Mouse (Mus musculus) embryonic stem cell, embryonic (primary cell): ENCODE data around the gene Cpne5.

Experiments used
- CTCF ChIA-PET, 4 experiments: fragments of 300-600 bp in 2 of 4; fragments of 350-600 bp in 2 of 4; sonication (Branson Sonifier 250); formaldehyde crosslinking; loops; one replicate each; lab custom pipeline; 2022; ENCODE audit warnings: inconsistent platforms in 2 of 4; lab: Charles Lee
- POLR2A ChIA-PET, 4 experiments: fragments of 300-600 bp in 2 of 4; fragments of 350-600 bp in 2 of 4; sonication (Branson Sonifier 250); formaldehyde crosslinking; loops; one replicate each; lab custom pipeline; 2022; ENCODE audit warnings: antibody characterized with exemption in 4 of 4, inconsistent platforms in 1 of 4; lab: Charles Lee

Cpne5 gene

DNA sequence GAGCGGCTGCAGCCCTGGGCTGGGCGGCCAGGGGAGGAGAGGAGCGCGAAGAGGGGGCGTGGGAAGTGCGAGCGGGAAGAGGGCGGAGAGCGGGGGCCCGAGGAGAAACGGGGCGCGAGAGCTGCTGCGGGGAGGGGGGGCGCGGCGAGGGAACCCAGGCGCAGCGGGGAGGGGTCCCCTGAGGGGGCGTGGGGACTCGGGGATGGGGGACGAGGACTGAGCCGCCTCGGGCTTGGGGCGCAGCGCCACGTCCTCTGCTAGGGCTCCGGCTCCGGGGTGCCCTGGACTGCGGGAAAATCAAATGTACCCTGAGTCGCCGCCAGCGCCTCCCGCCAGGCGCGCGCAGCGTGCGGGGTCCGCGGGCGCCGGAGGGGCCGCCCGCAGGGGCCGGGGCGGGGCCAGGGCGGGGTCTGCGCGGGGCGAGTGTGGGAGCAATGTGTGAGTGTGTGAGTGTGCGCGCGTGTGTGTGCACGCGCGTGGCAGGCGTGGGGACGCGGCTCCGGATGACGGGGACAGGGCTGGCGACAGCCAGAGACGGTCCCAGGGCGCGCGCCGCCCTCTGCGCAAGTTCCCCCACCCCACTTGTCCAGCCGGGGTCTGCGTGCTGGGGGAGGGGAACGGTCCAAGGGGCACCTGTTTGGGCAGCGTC, at the start of gene Cpne5:
Gene Cpne5, minus strand, starts transcription at position 396 of the 649 bp plus-strand sequence.
- POLR2A ChIA-PET = interaction anchor here in 2 of 4 experiments (0.8 to 1.7 kb wide), 8 partner anchors 12 to 193 kb away, joined by 3 to 6 read pairs (median 3); no protein-coding TSS in a partner anchor
- CTCF ChIA-PET = interaction anchor here in 3 of 4 experiments (0.5 to 2.1 kb wide), 11 partner anchors 9 to 209 kb away, joined by 3 to 7 read pairs (median 4); partner anchors contain the start of gene BC004004 (in 1 of the 3)

- ChIA-PET POLR2A (interaction anchor here in 3 of 4 experiments (0.5 to 3.2 kb wide), 14 partner anchors 8 to 1972 kb away, joined by 3 to 20 read pairs (median 4); partner anchors contain the start of genes Mtch1 (in 2 of the 3), BC004004 (in 1 of the 3) and Srsf3 (in 1 of the 3)), CTCF (interaction anchor here in 3 of 4 experiments (0.6 to 1.6 kb wide), 10 partner anchors 12 to 597 kb away, joined by 3 to 10 read pairs (median 3); partner anchors contain the start of gene BC004004 (in 2 of the 3))
Measured at GRCm38 (mm10) chr17:29282216-29282952, 44.4 kb upstream of the Cpne5 start.

DNA sequence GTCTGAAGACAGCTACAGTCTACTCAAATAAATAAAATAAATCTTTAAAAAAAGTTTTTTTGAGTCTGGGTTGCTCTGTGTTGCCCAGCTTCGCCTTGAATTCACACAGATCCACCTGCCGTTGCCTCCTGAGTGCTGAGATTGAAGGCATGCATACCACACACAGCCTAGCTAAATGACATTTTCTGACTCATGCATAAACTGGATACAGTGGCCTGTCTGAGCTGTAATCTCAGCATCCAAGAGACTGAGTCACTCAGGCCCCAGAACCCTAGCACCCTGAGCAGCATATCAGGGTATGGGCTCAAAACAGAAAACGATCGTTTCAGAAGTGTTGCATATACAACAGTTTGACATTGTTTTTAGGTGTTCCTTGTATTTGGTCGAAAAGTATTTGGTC, 43.6 kb upstream of the Cpne5 start:
- POLR2A ChIA-PET = interaction anchor here in 2 of 4 experiments (0.6 to 3.2 kb wide), 6 partner anchors 13 to 156 kb away, joined by 3 to 20 read pairs (median 3); partner anchors contain the start of gene BC004004 (in 1 of the 2)
- CTCF ChIA-PET = interaction anchor here in 3 of 4 experiments (0.6 to 2.4 kb wide), 10 partner anchors 13 to 473 kb away, joined by 3 to 12 read pairs (median 5); partner anchors contain the start of gene BC004004 (in 1 of the 3)

GRCm38 (mm10) chr17:29280422-29280821, 42.5 kb upstream of the Cpne5 start:
- POLR2A ChIA-PET = interaction anchor here in 3 of 4 experiments (0.6 to 3.2 kb wide), 9 partner anchors 11 to 183 kb away, joined by 3 to 20 read pairs (median 3); partner anchors contain the start of gene BC004004 (in 2 of the 3)
- CTCF ChIA-PET = interaction anchor here (0.9 to 2.4 kb wide), 8 partner anchors 12 to 470 kb away, joined by 3 to 10 read pairs (median 5); partner anchors contain the start of gene BC004004 (in 2 of the 4)

DNA sequence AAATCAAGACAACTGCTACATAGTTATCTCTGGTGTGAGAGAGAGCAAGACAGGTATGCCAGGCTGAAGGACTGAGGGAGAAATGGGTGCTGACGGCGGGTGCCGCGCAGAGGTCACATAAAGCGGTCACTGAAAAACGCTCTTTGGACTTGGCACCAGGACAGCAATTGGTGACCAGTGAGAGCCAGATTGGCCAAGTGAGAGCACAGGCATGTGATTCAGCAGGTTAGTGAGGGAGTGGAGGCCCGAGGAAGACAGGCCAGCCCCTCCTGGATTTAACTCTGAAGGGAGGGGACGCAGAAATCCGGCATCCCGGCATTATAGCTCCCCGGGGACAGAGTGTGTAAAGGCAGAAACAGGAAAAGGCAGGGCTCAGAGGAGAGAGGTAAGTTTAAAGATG, 35.9 kb upstream of the Cpne5 start:
- CTCF ChIA-PET = interaction anchor here in 3 of 4 experiments (0.5 to 1.2 kb wide), 8 partner anchors 10 to 242 kb away, joined by 3 to 8 read pairs (median 4); partner anchors contain the start of gene Ppil1 (in 1 of the 3)

DNA sequence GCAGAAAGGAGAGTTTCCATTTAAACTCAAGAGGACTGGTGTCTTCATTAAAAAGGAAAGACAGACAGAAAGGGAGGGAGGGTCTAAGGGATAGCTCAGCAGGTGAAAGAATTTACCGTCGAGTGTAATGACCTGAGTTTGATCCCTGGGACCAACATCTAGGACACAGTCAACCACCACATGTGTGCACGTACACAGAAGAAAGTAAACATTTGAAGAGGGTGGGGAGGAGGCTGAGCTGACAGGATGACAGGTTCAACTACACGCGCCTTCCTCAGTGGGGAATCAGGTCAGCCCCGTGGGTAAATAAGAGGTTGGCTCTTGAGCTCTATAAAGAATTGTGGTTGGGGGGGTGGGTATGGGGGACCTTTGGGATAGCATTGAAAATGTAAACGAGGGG, 35.2 kb upstream of the Cpne5 start:
- POLR2A ChIA-PET = interaction anchor here in 3 of 4 experiments (0.6 to 1.4 kb wide), 4 partner anchors 165 to 292 kb away, joined by 3 to 5 read pairs (median 4); partner anchors contain the start of gene Cdkn1a (in 1 of the 3)
- CTCF ChIA-PET = interaction anchor here in 3 of 4 experiments (0.5 to 1.9 kb wide), 8 partner anchors 10 to 704 kb away, joined by 3 to 5 read pairs (median 4); partner anchors contain the start of gene Ppil1 (in 1 of the 3)

More for the DNA sequence above, 35.9 kb upstream of the Cpne5 start:
- POLR2A ChIA-PET = interaction anchor here in 3 of 4 experiments (0.6 to 1.4 kb wide), 5 partner anchors 9 to 293 kb away, joined by 3 to 4 read pairs (median 3); partner anchors contain the start of gene Cdkn1a (in 1 of the 3)

DNA sequence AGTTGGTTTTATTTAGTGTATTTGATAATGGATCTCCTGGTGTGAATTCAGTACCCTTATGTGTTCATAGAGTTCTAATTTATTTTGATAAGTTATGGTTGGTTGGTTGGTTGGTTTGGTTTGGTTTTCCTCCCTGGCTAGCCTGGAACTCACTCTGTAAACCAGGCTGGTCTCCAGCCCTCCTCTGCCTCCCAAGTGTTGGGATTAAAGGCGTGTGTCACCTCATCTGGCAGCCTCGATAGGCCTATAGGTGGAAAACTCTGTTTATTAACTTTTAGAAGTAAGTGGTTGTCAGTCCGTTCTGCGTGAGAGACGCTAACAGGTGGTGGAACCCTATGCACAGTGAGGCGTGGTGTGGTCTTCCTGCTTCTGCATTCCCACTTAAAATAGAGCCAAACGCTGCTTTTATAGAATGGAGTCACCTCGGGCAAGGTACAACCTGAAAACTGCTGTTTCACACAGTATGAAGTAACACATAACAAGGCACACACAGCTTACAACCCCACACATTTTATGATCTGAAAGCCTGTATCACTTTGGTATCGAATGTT, 32.3 kb upstream of the Cpne5 start:
- CTCF ChIA-PET = interaction anchor here in 2 of 4 experiments (1.2 to 1.4 kb wide), 3 partner anchors 9 to 101 kb away, joined by 3 to 4 read pairs (median 4); no protein-coding TSS in a partner anchor
- POLR2A ChIA-PET = interaction anchor here (0.6 to 3.1 kb wide), 9 partner anchors 8 to 801 kb away, joined by 3 to 20 read pairs (median 4); no protein-coding TSS in a partner anchor

DNA sequence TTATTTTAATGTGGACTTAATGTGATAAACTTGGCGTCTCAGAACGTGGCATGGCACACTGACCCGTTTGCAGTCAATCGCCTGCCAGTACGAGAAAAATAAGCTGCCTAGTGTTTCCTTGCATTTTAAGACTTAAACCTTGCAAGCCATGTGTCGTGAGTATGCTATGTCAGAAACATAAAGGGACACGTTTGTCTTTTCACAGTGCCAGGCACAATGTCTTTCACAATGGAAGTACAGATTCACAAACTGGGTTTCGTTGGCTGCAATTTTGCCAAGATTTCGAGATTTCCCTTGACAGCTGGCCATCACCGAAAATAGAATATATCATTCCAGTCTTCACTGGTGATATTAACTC, 31.4 kb upstream of the Cpne5 start:
- ChIA-PET POLR2A (interaction anchor here (0.6 to 3.1 kb wide), 25 partner anchors 8 to 800 kb away, joined by 3 to 20 read pairs (median 4); partner anchors contain the start of genes Gm28043 (in 1 of the 4), Mtch1 (in 1 of the 4), Rnf8 (in 1 of the 4) and Srsf3 (in 1 of the 4)), CTCF (interaction anchor here (0.6 to 2.2 kb wide), 43 partner anchors 9 to 392 kb away, joined by 3 to 27 read pairs (median 4); partner anchors contain the start of genes Mtch1 (in 2 of the 4) and Fgd2 (in 1 of the 4))

GRCm38 (mm10) chr17:29268682-29269348, 30.8 kb upstream of the Cpne5 start, which contains the start of gene BC004004:
TSS of gene BC004004 (plus strand) at chr17:29268788.
- ChIA-PET POLR2A (interaction anchor here in 3 of 4 experiments (0.6 to 3.1 kb wide), 45 partner anchors 8 to 1565 kb away, joined by 3 to 20 read pairs (median 4); partner anchors contain the start of genes Mtch1 (in 2 of the 3), Gm28043 (in 1 of the 3), Rnf8 (in 1 of the 3) and Srsf3 (in 1 of the 3)), CTCF (interaction anchor here (0.6 to 2.2 kb wide), 51 partner anchors 9 to 392 kb away, joined by 3 to 27 read pairs (median 4); partner anchors contain the start of genes Mtch1 (in 2 of the 4) and Fgd2 (in 1 of the 4))

GRCm38 (mm10) chr17:29267931-29268681, 30.1 kb upstream of the Cpne5 start:
- POLR2A ChIA-PET = interaction anchor here in 3 of 4 experiments (0.6 to 3.1 kb wide), 44 partner anchors 8 to 1565 kb away, joined by 3 to 20 read pairs (median 4); partner anchors contain the start of genes Mtch1 (in 2 of the 3), Gm28043 (in 1 of the 3), Pim1 (in 1 of the 3) and Rnf8 (in 1 of the 3)
- CTCF ChIA-PET = interaction anchor here (0.6 to 2.2 kb wide), 48 partner anchors 8 to 391 kb away, joined by 3 to 27 read pairs (median 4); partner anchors contain the start of genes Mtch1 (in 2 of the 4) and Fgd2 (in 1 of the 4)

- ChIA-PET POLR2A (interaction anchor here in 2 of 4 experiments (0.6 to 3.1 kb wide), 7 partner anchors 14 to 1340 kb away, joined by 3 to 20 read pairs (median 4); partner anchors contain the start of gene Mtch1 (in 1 of the 2)), CTCF (interaction anchor here in 3 of 4 experiments (0.6 to 2.2 kb wide), 7 partner anchors 16 to 1790 kb away, joined by 3 to 27 read pairs (median 3); no protein-coding TSS in a partner anchor)
Measured at GRCm38 (mm10) chr17:29267040-29267439, 29.1 kb upstream of the Cpne5 start.

- POLR2A ChIA-PET = interaction anchor here in 3 of 4 experiments (0.7 to 2.2 kb wide), 25 partner anchors 11 to 240 kb away, joined by 3 to 8 read pairs (median 3); partner anchors contain the start of genes Mtch1 (in 1 of the 3) and Srsf3 (in 1 of the 3)
- CTCF ChIA-PET = interaction anchor here in 2 of 4 experiments (0.6 to 2.7 kb wide), 7 partner anchors 12 to 248 kb away, joined by 3 to 21 read pairs (median 4); no protein-coding TSS in a partner anchor
Measured at GRCm38 (mm10) chr17:29264760-29265159, 26.8 kb upstream of the Cpne5 start.

- CTCF ChIA-PET = interaction anchor here in 1 of 4 experiments (0.7 to 2.7 kb wide), 7 partner anchors 9 to 249 kb away, joined by 3 to 21 read pairs (median 4); no protein-coding TSS in a partner anchor
- POLR2A ChIA-PET = interaction anchor here in 3 of 4 experiments (0.6 to 2.2 kb wide), 23 partner anchors 14 to 239 kb away, joined by 3 to 8 read pairs (median 3); partner anchors contain the start of genes Mtch1 (in 1 of the 3) and Srsf3 (in 1 of the 3)
Measured at GRCm38 (mm10) chr17:29263840-29264633, 26.1 kb upstream of the Cpne5 start, which contains the start of gene Ppil1. TSS of gene Ppil1 (minus strand) at chr17:29264186.

DNA sequence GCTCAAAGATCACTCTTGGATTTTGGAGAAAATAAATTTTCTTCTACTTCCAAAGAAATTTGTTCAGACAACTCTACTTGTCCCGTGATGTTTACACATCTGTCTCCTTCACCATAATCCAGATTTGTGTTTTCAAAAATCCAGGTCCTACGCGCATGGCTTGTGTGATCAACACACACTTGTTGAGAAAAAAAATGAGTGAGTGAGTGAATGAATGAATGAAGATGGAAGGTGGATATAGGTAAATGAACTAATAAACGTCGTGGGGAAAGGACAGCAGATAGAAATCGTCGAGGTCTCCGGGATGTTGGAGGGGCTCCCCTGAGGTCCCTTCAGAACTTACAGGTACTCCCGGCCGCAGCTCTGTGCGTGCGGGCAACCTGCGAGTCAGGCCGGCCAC, 25.4 kb upstream of the Cpne5 start:
- POLR2A ChIA-PET = interaction anchor here in 3 of 4 experiments (0.5 to 2.2 kb wide), 11 partner anchors 14 to 207 kb away, joined by 3 to 7 read pairs (median 3); no protein-coding TSS in a partner anchor
- CTCF ChIA-PET = interaction anchor here in 3 of 4 experiments (0.5 to 2.7 kb wide), 5 partner anchors 10 to 1344 kb away, joined by 3 to 21 read pairs (median 3); no protein-coding TSS in a partner anchor
